Mouse (Mus musculus): Measurements from ENCODE around the gene Dock6. TPM values are rescaled to one million over a fixed set of nuclear protein-coding genes. Genes with fewer than 3 reads are reported as not detected.
A peak's percentile ranks its signal among the peaks of the same experiment; 100 is the strongest.
"Not testable (repeated sequence)": the region's sequence is repeated elsewhere in the genome, so short reads cannot be mapped to it uniquely, and the experiment has no call there.

Dock6 gene
- total RNA-seq, 1 experiment from 2014 or later, result 46.0 TPM

DNA sequence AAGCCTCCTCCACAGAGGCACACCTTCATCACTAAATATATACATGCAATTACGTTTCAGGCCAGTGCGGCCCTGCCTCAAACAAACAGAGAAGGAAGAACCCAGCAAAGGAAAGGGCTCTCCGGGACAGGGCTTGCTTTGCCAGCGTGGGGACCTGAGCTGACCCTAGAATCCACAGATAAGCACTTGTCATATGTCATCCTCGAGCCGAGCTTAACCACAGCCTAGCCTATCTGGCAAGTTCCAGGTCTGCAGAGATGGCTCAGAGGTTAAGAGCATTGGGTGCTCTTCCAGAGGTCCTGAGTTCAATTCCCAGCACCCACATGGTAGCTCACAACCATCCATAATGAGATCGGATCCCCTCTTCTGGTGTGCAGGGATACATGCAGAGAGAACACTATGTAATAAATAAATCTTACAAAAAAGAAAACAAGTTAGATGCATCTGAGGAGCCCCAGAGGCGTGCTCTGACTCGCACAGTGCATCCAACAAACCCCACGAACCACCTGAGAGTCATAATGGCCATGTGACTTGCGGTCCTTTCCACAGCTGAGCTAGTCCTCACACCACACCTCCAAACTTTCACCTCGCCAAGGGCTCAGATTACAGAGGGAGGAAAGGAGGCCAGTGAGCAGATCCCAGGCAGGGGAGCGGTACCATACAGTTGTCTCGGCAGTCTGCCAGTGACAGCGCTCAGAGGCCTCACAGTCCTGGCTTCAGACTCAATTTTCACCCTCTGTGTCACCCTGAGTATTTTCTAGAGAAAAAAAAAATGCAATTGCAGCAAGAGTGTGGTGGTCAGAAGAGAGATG is 70.6 kb downstream of the Dock6 start:
- DNase-seq, result no peak

GRCm38 (mm10) chr9:21777726-21778125 is 74.7 kb downstream of the Dock6 start:
- no peak for DNase-seq

GRCm38 (mm10) chr9:21774353-21774752 is 78.1 kb downstream of the Dock6 start:
- no peak for DNase-seq

DNA sequence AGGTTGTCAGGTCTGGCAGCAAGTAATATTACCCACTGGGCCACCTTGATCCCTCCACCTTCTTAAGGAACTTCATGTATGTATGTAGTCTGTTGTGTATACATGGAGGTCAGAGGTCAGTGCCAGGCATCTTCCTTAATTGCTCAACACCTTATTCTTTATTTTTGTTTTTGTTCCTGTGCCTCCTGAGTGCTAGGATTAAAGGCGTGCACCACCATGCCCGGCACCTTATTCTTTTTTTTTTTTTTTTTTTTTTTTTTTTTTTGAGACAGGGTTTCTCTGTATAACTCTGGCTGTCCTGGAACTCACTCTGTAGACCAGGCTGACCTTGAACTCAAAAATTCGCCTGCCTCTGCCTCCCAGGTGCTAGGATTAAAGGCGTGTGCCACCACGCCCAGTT is 79.0 kb downstream of the Dock6 start:
- DNase-seq, result not testable (repeated sequence)

GRCm38 (mm10) chr9:21769558-21770183 is 82.8 kb downstream of the Dock6 start:
- DNase-seq, result no peak

DNA sequence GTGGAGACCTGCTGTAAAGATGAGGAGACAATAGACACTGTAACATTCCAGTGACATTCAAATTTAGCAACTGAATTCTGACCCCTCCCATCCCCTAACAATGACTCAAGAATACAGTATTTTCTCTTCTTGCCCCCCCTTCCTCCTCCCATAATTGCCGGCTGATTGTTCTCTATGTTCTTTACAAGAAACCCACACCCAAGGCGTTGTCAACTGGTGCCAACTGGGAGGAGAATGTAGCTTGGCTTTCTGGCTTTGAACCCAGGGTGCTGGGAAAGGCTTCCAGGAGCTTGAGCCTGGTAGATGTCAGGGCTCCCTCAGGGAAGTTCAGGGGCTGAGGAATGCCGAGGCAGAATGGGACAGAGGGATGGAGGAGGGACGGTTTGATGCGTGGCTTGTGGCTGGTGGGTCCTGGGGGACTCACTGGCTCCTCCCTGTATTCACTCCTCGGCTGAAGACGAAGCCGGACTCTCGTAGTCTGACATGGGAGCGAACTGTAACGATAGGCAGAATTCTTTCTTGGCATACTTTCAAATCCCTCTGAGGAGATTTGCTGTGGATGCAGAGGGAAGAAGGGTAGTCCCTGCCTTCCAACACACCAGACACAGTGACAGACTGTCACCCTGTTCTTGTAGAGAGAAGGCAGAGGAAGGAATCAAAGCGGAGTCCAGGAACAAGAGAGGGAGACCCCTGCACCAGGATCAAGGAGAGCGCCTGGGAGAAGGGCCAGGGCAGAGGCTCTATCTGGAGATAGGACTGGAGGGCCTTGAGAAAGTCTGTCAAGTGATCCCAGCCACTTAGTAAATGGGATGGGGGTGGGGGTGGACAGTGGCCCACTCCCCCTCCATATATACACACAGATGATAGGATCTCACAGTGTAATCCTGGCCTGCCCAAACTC is 83.7 kb downstream of the Dock6 start:
- no peak for DNase-seq

DNA sequence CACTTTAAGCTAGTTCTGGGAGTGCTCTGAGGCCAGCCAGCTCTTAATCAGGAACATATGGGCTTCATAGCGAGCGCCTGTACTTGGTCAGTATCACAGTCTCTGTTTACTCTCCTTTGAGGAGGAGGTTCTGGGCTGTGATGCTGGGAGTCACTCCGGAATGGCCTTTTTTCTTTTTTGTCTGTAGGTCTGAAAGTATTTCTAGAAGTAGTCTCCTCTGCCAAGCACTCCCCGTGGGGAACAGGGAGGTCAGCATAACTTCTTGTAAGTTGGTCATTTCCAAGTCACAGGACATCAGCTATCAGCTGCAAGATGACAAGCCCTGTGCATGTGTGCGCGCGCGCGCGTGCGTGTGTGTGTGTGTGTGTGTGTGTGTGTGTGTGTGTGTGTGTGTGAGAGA is 84.5 kb downstream of the Dock6 start:
- DNase-seq, result no peak

- no peak for DNase-seq
Measured at GRCm38 (mm10) chr9:21764084-21764999, 88.1 kb downstream of the Dock6 start.

- DNase-seq, result no peak
Measured at GRCm38 (mm10) chr9:21762135-21762534, 90.3 kb downstream of the Dock6 start.

DNA sequence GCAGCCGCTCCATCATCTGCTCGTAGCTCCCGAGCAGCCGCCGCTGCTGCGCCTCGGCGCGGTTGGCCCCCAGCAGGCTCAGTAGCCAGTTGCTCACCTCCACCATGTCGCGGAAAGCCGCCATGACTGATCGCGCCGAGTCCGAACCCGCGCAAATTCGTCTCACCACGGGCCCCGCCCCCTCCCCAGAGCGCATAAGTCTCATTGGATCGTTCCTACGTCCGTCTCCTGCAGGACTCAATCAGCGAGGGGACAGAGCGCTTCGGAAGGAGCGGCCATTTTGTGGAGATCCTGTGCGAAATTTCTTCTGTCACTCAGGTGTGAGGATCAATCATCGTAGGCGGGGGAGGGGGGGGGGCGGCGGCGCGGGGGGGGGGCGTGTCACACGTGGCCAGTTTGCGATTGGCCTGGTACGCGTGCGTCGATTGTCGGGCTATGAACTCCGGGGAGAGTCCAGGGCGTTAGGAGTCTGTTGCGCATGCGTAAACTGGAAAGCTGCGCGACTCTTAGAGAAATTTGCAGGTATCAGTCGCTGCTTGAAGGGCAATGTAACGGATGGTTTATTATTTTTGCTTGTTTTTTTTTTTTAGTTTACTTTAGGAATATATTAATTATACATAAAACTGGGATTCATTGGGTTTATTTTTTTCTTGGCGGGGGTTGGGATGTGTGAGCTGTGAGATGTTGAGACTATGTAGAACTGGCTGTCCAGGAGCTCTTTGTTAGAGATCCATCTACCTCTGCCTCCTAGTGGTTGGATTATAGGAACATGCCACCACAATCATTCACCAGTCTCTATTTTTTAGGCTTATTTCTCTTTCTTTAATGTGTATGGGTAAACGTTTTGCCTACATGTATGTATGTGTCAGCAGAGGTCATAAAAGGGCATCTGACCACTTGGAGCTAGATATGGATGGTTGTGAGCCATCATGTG is 92.0 kb downstream of the Dock6 start, which contains the start of gene Spc24:
TSS of gene Spc24 (minus strand) at position 149 of the 934 bp plus-strand sequence.
- peak; percentile 91 for DNase-seq

DNA sequence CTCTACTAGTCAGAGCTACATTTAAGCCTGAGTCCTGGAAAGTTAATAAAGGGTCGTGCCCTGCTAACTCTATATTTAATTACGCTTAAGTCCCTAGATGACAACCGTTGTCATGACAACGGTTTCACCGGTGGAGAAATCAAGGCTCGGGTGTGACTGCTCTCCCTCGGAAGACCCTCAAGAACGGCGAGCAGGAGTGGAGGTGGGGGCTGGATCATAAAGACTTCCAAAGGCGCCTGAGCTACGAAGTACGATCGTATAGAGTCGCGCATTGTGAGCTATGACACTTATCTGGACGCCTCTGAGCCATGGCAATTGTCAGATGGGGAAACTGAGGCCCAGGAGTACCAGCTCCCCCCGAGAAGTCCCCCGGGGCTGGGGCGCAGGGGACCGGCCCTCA is 92.7 kb downstream of the Dock6 start:
- no peak for DNase-seq

DNA sequence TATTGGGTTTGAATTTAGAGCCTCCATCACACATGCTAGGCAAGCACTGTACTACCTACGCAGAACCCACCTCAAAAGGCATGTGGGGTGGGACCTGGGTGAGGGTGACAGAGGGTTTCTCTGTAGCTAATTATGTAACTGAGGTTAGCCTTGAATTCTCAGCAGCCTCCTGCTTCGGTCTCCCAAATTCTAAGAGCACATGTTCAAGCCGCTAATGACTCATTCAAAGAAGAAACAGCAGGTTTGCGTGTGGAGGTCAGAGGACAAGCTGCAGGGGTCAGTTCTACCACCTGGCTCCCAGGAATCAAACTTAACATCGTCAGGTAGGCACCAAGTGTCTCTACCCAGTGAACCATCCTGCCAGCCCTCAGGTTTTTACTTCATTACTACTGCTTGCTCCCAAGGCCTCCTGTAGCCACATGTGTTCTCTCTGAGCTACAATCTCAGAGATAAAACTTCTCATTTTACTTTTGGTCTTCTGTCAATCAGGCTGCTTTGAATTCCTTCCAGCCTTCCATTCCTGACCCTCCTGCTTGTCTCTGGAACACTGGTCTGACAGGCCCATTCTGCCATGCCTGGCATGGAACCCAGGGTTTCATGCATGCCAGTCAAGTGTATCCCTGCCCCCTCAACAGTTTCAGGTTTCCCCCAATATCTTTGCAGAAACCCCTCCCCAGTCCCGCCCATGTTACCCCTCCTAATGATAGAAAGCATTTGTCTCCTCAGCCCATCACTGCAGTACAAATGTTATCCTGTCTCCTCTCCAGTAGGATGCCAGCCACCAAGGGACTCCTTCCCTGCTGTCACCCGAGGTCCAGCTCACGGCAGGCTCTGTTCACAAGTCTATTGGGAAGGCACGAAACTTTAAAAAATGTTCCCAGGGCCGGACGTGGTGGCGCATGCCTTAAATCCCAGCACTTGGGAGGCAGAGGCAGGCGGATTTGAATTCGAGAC is 93.6 kb downstream of the Dock6 start:
- no peak for DNase-seq

- DNase-seq, result no peak
Measured at GRCm38 (mm10) chr9:21754516-21755321, 97.7 kb downstream of the Dock6 start.

DNA sequence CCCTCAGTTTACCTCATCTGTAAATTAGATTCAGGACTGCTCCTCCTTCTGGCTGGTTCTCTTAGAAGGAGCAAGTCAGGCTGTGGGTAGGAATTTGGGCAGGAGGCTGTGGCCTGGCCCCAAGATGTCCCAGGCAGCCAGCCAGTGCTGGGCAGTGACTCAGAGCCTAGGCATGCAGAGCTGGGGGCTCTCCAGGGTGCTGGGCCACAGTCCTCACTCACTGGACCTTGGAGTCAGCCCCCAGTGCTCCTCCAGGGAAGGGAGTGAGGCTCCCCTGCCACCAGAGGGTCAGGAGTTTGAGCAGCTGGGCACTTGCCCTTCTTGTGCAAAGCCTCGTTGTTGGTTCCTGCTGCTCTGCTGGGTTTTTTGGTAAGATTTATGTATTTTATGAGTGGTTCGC is 98.4 kb downstream of the Dock6 start:
- peak; percentile 88 for DNase-seq

GRCm38 (mm10) chr9:21752252-21752792 is 100.1 kb downstream of the Dock6 start:
- DNase-seq, result no peak

DNA sequence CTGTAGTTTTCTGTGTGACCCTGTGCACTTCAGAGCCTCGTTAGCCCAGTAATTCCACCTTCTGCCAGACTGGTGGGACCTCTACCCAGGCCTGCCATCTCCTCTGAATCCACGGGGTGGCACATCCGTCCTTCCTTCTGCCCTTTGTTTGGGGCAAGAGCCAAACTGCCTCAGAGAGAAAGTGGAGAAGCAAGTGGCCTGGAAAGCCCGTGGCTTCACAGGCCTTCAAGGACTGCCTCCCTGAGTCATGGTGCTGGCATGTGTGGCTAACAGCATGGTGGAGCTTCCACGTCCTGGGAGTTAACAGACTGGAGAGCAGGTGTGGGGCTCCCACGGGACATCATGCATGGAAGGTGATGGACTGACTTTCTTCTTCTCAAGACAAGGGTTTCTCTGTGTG is 101.1 kb downstream of the Dock6 start:
- DNase-seq, result peak; percentile 62

GRCm38 (mm10) chr9:21750370-21750769 is 102.1 kb downstream of the Dock6 start:
- DNase-seq, result no peak

Measured in adrenal gland, postnatal 25 days (tissue).